Mouse (Mus musculus): ENCODE results near the gene Yju2. TPM values are rescaled to one million over a fixed set of nuclear protein-coding genes. Genes with fewer than 3 reads are reported as not detected.

Gene Yju2
- polyA plus RNA-seq, 1 experiment from 2014 or later = 26.7 TPM

DNA sequence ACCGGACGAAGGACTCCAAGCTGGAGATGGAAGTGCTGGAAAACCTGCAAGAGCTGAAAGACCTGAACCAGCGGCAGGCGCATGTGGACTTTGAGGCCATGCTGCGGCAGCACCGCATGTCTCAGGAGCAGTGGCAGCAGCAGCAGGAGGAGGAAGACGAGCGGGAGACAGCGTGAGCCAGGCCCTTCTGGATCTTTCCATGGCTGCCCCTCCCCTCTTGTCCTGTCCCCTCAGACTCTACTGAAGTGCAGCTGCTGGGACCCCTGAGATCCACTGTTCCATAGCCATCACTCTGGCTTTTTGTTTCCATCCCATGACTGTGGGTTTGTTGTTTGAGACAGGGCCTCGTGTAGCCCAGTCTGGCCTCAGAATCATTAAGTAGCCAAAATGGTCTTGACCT, 5.6 kb downstream of the Yju2 start:
- Histone ChIP-seq H3K36me3 (peaks cover 54% of the 10 kb centered on the region), H3K27ac (no peak overlapping the region), H3K9me3 (replicated peaks) (no peaks in the 10 kb centered on the region), H3K27me3 (no peaks in the 10 kb centered on the region), H3K4me1 (peaks cover 30% of the 10 kb centered on the region), H3K4me2 (replicated peaks) (no peak overlapping the region), H3K4me3 (no peak overlapping the region), H3K9ac (no peak overlapping the region)
- WGBS = 92% methylated on average over 10 of the region's 10 CpGs
- ATAC-seq (ENCODE audit: low FRiP score) = no peak

DNA sequence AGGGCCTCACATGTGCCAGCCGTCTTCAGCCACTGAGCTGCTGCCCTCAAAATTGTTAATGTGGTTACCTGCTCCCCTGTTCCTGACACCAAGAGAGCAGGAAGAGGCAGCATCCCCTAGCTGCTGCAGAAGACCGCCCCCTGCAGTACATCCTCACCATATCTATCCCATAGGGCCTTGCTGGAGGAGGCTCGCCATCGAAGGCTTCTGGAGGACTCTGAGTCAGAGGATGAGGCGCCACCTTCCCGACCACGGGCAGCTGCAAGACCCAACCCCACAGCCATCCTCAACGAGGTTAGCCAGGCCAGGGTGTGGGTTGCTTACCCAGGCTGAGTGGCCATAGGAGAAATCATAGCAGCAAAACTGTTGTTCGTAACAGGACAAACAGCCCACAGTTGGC, 6.1 kb downstream of the Yju2 start:
- WGBS = 87% methylated on average over 9 of the region's 9 CpGs
- Histone ChIP-seq H3K4me1 (peaks cover 32% of the 10 kb centered on the region), H3K36me3 (peaks cover 54% of the 10 kb centered on the region)

DNA sequence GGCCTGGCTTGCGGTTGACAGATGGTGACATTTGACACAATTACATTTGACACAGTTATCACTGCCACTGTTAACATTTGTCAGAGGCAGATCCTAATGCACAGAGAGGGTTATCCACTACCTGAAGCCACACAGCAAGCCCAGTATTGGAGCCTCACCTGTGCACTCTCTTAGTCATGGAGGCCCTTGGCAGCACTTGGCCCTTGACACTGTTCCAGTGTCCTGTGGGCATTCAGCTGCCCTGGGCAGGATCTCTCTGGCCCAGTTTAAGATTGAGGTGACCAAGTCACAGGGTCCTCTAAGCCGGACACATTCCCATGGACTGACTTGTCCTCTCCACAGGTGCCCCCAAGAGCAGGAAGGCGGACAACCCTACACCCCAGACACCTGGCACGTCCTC, 8.3 kb downstream of the Yju2 start:
- Histone ChIP-seq H3K27me3 (no peaks in the 10 kb centered on the region), H3K36me3 (peaks cover 40% of the 10 kb centered on the region), H3K4me3 (no peak overlapping the region), H3K4me2 (replicated peaks) (no peak overlapping the region), H3K9me3 (replicated peaks) (no peaks in the 10 kb centered on the region), H3K27ac (no peak overlapping the region), H3K4me1 (peaks cover 44% of the 10 kb centered on the region), H3K9ac (no peak overlapping the region)
- WGBS = 92% methylated on average over 4 of the region's 4 CpGs
- no peak for ATAC-seq (ENCODE audit: low FRiP score)

More for the DNA sequence above, 6.1 kb downstream of the Yju2 start:
- no peak overlapping the region for H3K4me3 ChIP-seq
- no peak overlapping the region for H3K9ac ChIP-seq
- no peak for ATAC-seq (ENCODE audit: low FRiP score)
- H3K27me3 ChIP-seq = no peaks in the 10 kb centered on the region
- no peak overlapping the region for H3K4me2 ChIP-seq (replicated peaks)
- no peak overlapping the region for H3K27ac ChIP-seq
- no peaks in the 10 kb centered on the region for H3K9me3 ChIP-seq (replicated peaks)

GRCm38 (mm10) chr17:55968210-55968609, 9.3 kb downstream of the Yju2 start:
- Histone ChIP-seq H3K4me1 (peaks cover 52% of the 10 kb centered on the region), H3K27me3 (no peaks in the 10 kb centered on the region), H3K9ac (peak overlapping the region; percentile 1; the same call in 1 of the 2 replicates), H3K36me3 (peaks cover 45% of the 10 kb centered on the region), H3K27ac (peak overlapping the region; percentile 93), H3K9me3 (replicated peaks) (no peaks in the 10 kb centered on the region), H3K4me3 (no peak overlapping the region), H3K4me2 (replicated peaks) (no peak overlapping the region)
- 49% methylated on average over 7 of the region's 7 CpGs for WGBS
- ATAC-seq (ENCODE audit: low FRiP score) = peak; percentile 1; the same call in 1 of the 2 replicates

DNA sequence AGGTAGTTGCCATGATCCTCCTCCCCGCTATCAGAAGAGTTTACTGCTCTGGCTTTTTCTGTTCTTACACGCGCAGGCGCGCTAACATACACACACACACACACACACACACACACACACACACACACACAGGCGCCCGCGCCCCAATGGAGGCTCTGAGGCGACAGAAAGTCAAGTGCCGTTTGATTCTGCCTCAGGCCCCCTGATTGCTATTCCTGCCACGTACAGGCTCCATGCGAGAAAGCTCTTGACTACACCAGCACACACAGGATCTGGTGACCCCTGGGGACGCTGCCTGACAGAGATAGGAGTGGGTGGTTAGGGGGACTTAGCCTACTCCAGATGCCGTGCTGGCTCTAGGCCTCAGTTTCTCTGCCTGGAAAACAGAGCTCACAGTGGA, 10.7 kb downstream of the Yju2 start:
- H3K4me3 ChIP-seq = peak overlapping the region; percentile 59
- peak; percentile 79 for ATAC-seq (ENCODE audit: low FRiP score)
- 25% methylated on average over 14 of the region's 14 CpGs for WGBS
- peaks cover 51% of the 10 kb centered on the region for H3K36me3 ChIP-seq
- peak overlapping the region; percentile 93 for H3K27ac ChIP-seq
- H3K9me3 ChIP-seq (replicated peaks) = no peaks in the 10 kb centered on the region
- H3K4me1 ChIP-seq = peaks cover 51% of the 10 kb centered on the region
- no peaks in the 10 kb centered on the region for H3K27me3 ChIP-seq
- peak overlapping the region; percentile 80; the same call in 1 of the 2 replicates for H3K9ac ChIP-seq
- peak overlapping the region; percentile 77 for H3K4me2 ChIP-seq (replicated peaks)

DNA sequence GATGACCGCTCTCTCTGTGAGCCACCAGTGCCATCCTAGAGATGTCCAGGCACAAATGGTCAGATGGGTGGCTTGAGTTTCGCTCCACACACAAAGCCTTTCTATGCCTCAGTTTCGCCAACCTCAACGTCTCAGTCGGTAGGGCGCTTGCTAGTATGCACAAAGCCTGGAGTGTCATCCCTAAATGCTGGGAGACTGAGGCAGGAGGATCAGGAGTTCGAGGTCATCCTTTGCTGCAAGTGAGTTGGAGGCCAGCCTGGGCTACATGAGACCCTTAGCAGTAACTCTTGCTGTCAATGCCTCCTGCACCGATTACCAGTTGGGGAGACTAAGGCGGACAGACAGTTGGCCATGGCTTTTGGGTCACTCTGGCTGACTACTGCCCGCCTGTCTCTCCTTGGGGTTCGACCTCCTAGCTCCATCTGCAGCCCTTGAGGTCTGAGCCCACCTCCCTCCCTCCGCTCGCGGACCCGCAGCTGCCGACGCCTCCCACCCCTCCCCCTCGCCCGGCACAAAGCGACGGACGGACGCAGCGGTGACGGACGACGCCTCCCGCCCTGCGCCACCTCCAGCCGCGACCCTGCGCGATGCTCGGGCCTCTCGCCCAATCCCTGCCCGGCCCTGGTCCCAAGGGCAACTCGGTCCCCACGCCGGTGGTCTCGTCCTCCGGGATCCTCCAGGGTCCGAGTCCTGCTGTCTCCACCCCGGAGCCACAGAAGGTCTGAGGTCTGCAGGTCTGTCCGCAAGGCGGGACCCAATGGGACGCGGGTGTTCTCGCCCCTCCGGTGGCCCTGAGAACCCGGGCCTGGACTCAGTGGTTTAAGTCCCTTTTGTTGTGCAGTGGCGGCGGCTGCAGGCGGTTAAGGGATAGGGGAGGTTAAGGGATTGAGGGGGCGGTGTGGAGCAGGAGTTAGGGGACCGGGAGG, 11.3 kb downstream of the Yju2 start, which contains the start of gene Shd:
Gene Shd (plus strand): TSS at position 502 of the 926 bp plus-strand sequence.
- Histone ChIP-seq H3K4me2 (replicated peaks) (peak within 1 kb of the TSS; percentile 77), H3K27ac (peak within 1 kb of the TSS; percentile 93), H3K27me3 (no peaks in the 10 kb centered on the region), H3K9me3 (replicated peaks) (no peaks in the 10 kb centered on the region), H3K4me1 (peaks cover 51% of the 10 kb centered on the region), H3K4me3 (peak within 1 kb of the TSS; percentile 59), H3K9ac (peak within 1 kb of the TSS; percentile 80), H3K36me3 (peaks cover 49% of the 10 kb centered on the region)
- 8% methylated on average over 55 of the region's 55 CpGs for WGBS
- ATAC-seq (ENCODE audit: low FRiP score) = peak; percentile 57

DNA sequence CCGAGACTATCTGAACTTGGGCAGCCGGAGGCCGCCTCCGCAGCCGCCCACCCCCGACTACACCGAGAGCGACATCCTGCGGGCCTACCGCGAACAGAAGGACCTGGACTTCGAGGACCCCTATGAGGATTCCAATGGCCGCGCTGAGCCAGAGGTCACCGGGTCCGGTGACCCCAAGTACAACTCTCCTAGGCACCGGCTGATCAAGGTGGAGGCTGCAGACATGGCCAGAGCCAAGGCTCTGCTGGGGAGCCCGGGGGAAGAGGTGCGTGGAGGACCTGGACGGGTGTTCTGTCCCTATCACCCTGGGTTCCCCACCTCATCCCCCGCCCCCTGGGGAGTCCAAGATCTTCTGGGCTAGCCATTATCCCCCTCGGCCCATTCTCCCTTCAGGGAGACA, 12.6 kb downstream of the Yju2 start:
- no peak for ATAC-seq (ENCODE audit: low FRiP score)
- peaks cover 57% of the 10 kb centered on the region for H3K4me1 ChIP-seq
- H3K4me2 ChIP-seq (replicated peaks) = peak overlapping the region; percentile 77
- H3K36me3 ChIP-seq = peaks cover 44% of the 10 kb centered on the region
- no peaks in the 10 kb centered on the region for H3K27me3 ChIP-seq
- H3K9ac ChIP-seq = peak overlapping the region; percentile 80
- peak overlapping the region; percentile 93; the same call in 1 of the 2 replicates for H3K27ac ChIP-seq
- H3K4me3 ChIP-seq = peak overlapping the region; percentile 59
- H3K9me3 ChIP-seq (replicated peaks) = no peaks in the 10 kb centered on the region
- WGBS = 20% methylated on average over 22 of the region's 22 CpGs

- peaks cover 29% of the 10 kb centered on the region for H3K4me1 ChIP-seq
- peak overlapping the region; percentile 39 for H3K9ac ChIP-seq
- H3K27ac ChIP-seq = peak overlapping the region; percentile 71
- no peaks in the 10 kb centered on the region for H3K27me3 ChIP-seq
- 15% methylated on average over 13 of the region's 13 CpGs for WGBS
- H3K4me2 ChIP-seq (replicated peaks) = no peak overlapping the region
- ATAC-seq (ENCODE audit: low FRiP score) = peak; percentile 72
- no peaks in the 10 kb centered on the region for H3K9me3 ChIP-seq (replicated peaks)
- H3K4me3 ChIP-seq = no peak overlapping the region
- peaks cover 30% of the 10 kb centered on the region for H3K36me3 ChIP-seq
Measured at GRCm38 (mm10) chr17:55976255-55976862, 17.5 kb downstream of the Yju2 start.

- Histone ChIP-seq H3K4me1 (peaks cover 21% of the 10 kb centered on the region), H3K27ac (peak overlapping the region; percentile 71; the same call in 1 of the 2 replicates), H3K4me3 (no peak overlapping the region), H3K27me3 (no peaks in the 10 kb centered on the region), H3K4me2 (replicated peaks) (no peak overlapping the region), H3K36me3 (peaks cover 30% of the 10 kb centered on the region), H3K9ac (no peak overlapping the region), H3K9me3 (replicated peaks) (no peaks in the 10 kb centered on the region)
- 0 out of 2 replicates have a peak, but pooled peaks have one; percentile 3 for ATAC-seq (ENCODE audit: low FRiP score)
- WGBS = 50% methylated on average over 3 of the region's 3 CpGs
Measured at GRCm38 (mm10) chr17:55977301-55977700, 18.4 kb downstream of the Yju2 start.

GRCm38 (mm10) chr17:55986030-55986961, 27.4 kb downstream of the Yju2 start, which contains the start of gene Fsd1:
TSS of gene Fsd1 (plus strand) at chr17:55986509.
- ATAC-seq (ENCODE audit: low FRiP score) = peak; percentile 85
- Histone ChIP-seq H3K27me3 (no peaks in the 10 kb centered on the region), H3K4me1 (peaks cover 11% of the 10 kb centered on the region), H3K27ac (peak within 1 kb of the TSS; percentile 66; the same call in 1 of the 2 replicates), H3K9ac (peak within 1 kb of the TSS; percentile 82), H3K4me3 (peak within 1 kb of the TSS; percentile 77), H3K4me2 (replicated peaks) (peak within 1 kb of the TSS; percentile 84), H3K9me3 (replicated peaks) (no peaks in the 10 kb centered on the region), H3K36me3 (peaks cover 14% of the 10 kb centered on the region)
- WGBS = 11% methylated on average over 35 of the region's 35 CpGs

- Histone ChIP-seq H3K4me3 (no peak overlapping the region), H3K9ac (no peak overlapping the region), H3K27ac (no peak overlapping the region), H3K4me1 (peaks cover 11% of the 10 kb centered on the region), H3K9me3 (replicated peaks) (no peaks in the 10 kb centered on the region), H3K4me2 (replicated peaks) (no peak overlapping the region), H3K36me3 (peaks cover 36% of the 10 kb centered on the region), H3K27me3 (no peaks in the 10 kb centered on the region)
- ATAC-seq (ENCODE audit: low FRiP score) = no peak
- WGBS = 90% methylated on average over 8 of the region's 8 CpGs
Measured at GRCm38 (mm10) chr17:55990278-55990898, 31.5 kb downstream of the Yju2 start.
